Mouse (Mus musculus) adrenal gland, postnatal 14 days (tissue): ENCODE data around the gene Olfr661. TPM values are rescaled to one million over a fixed set of nuclear protein-coding genes. Genes with fewer than 3 reads are reported as not detected.

Source experiments
- DNase-seq: peaks from one replicate; pipeline ENCODE4 v3.0.0; 2021; ENCODE audit warnings: mixed read lengths
- long read RNA-seq, 2 experiments: library from polyadenylated mRNA; stranded (forward); transcript quantifications; one replicate each; pipeline ENCODE4 v2.0.0; 2021
- total RNA-seq: library from RNA; stranded (reverse); gene quantifications from 2 replicates; pipeline ENCODE4 v1.2.3, GENCODE M21; 2021

The Olfr661 gene
- not detected in 2 replicates for total RNA-seq
- long read RNA-seq, experiment 1: 0 reads
- long read RNA-seq, experiment 2: 0 reads

DNA sequence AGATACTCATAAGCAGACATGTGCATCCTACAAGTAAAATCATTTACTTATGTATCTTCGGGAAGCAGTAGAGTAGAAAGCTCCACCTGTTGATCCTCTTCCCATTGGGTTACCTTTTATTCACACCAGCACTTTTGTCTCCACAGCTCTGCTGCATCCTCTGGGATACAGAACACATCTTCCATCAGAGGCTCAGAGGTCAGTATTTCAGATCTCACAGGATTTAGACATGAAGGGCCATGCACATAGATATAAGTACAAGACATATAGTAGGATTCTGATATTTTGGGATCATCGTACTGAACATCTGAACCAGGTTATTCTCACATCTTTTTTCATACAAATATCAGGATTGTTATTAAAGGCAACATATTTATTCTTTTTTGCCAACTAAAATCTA is at the start of gene Olfr661:
TSS of gene Olfr661 (plus strand) at position 301 of the 400 bp plus-strand sequence.
- no peak for DNase-seq

GRCm38 (mm10) chr7:104646841-104647482 is 39.3 kb upstream of the Olfr661 start, which contains the start of gene Olfr658:
TSS of gene Olfr658 (minus strand) at chr7:104647305.
- DNase-seq: peak; percentile 58

- no peak for DNase-seq
Observed at GRCm38 (mm10) chr7:104666453-104666852, 19.8 kb upstream of the Olfr661 start, which contains the start of gene Olfr659. TSS of gene Olfr659 (plus strand) at chr7:104666753.

Other genes starting within 250 kb of the Olfr661 start
- gene Trim30a, start 221.3 kb upstream of the Olfr661 start, total RNA-seq: 3.6 and 7.3 TPM in 2 replicates
- gene Trim30d, start 178.7 kb upstream of the Olfr661 start, total RNA-seq: 4.1 and 4.3 TPM in 2 replicates
- not detected in 2 replicates for gene Olfr651, start 136.4 kb upstream of the Olfr661 start, total RNA-seq
- gene Olfr652, start 125.6 kb upstream of the Olfr661 start, total RNA-seq: not detected in 2 replicates
- gene Olfr653, start 109.2 kb upstream of the Olfr661 start, total RNA-seq: not detected in 2 replicates
- not detected in 2 replicates for gene Olfr654, start 99.5 kb upstream of the Olfr661 start, total RNA-seq
- gene Olfr655, start 84.7 kb upstream of the Olfr661 start, total RNA-seq: not detected in 2 replicates
- gene Olfr656, start 72.5 kb upstream of the Olfr661 start, total RNA-seq: not detected in 2 replicates
- not detected in 2 replicates for gene Olfr657, start 61.7 kb upstream of the Olfr661 start, total RNA-seq
- not detected in 2 replicates for gene Olfr658, start 39.2 kb upstream of the Olfr661 start, total RNA-seq
- not detected in 2 replicates for gene Olfr659, start 19.7 kb upstream of the Olfr661 start, total RNA-seq
- not detected in 2 replicates for gene Usp17le, start 91.0 kb downstream of the Olfr661 start, total RNA-seq
- not detected in 2 replicates for gene Usp17lb, start 156.1 kb downstream of the Olfr661 start, total RNA-seq
- gene Usp17la, start 170.5 kb downstream of the Olfr661 start, total RNA-seq: not detected in 2 replicates
- not detected in 2 replicates for gene Olfr665, start 191.5 kb downstream of the Olfr661 start, total RNA-seq
- gene Olfr666, start 209.5 kb downstream of the Olfr661 start, total RNA-seq: not detected in 2 replicates
- not detected in 2 replicates for gene Olfr667, start 235.0 kb downstream of the Olfr661 start, total RNA-seq
- gene Olfr668, start 241.6 kb downstream of the Olfr661 start, total RNA-seq: not detected in 2 replicates
- gene Olfr669, start 247.7 kb downstream of the Olfr661 start, total RNA-seq: not detected in 2 replicates